Mouse (Mus musculus) erythroblast, adult 5-6 weeks (primary cell): ENCODE data around the gene Tarbp2. TPM values are rescaled to one million over a fixed set of nuclear protein-coding genes. Genes with fewer than 3 reads are reported as not detected.

Experiments
- ATAC-seq: replicated peaks from 2 replicates; pipeline ENCODE4 v1.8.0; 2016; ENCODE audit warnings: moderate number of reproducible peaks, mild to moderate bottlenecking, moderate TSS enrichment, inconsistent platforms; ENCODE audit not compliant: poor library complexity, low FRiP score, severe bottlenecking
- total RNA-seq, 2 experiments: library from RNA; stranded (forward) in 1 of 2; stranded (reverse) in 1 of 2; fragments of 150-400 nt in 1 of 2; fragments of 200-764, 138-1000 nt in 1 of 2; gene quantifications; 2 replicates each; pipeline versions ENCODE4 v1.2.3 to v1.2.4; 2015 to 2017; ENCODE audit warnings: low replicate concordance in 2 of 2

Gene Tarbp2
- total RNA-seq, 2 experiments from 2014 or later, result 3.5 to 13.5 TPM

DNA sequence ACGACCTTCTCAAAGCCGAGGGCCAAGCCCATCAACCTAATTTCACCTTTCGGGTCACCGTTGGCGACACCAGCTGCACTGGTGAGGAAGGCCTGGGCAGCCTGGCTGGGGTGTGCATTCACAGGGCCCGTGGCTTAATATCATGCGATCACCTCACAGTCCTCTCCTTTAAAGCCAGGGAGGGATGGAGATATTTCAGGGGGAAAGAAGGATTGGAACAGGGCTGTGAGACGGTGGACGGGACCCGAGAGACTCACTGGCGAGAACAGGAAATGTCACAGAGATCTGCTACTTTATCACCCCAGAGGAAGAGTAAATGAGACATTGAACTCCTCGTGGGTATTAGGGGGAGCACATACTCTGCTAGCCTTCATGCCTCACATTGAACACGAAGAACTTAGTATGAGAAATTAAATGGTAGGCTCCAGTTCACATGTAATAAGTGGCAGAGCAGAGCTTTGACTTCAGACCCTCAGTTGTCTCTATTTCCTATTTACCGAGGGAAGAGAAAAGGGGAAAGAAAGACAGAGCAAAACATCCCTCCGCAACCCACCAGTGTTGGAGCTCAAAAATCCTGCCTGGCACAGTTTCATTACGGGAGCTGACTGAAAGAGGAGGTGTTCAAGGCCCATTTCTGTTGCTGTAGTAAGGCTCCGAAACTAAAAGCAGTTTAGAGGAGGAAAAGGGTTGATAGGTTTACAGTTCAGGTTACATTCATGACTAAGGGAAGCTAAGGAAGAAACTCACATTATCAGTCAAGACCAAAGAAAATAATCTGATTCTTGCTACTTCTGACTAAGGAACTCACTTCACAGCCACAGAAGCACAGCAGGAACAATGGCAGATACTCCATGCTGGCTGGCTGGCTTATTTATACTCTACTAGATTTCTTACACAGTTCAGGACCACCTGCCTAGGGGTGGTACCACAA lies 1.5 kb downstream of the Tarbp2 start:
- ATAC-seq, result no peak

DNA sequence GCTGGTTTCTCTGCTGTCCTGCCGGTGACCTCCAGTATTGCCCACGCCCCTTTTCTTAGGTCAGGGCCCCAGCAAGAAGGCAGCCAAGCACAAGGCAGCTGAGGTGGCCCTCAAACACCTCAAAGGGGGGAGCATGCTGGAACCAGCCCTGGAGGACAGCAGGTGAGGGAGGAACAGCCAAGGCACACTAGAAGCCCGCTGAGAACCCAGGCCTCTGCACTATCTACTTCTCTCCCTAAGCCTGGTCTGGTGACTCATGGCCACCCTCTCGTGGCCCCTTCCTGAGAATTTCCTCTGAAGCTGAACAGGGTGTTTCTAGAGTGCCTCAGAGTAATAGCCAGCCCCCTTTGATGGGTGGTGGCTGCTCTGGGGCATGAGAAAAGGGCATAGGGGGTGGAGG lies 2.4 kb downstream of the Tarbp2 start:
- no peak for ATAC-seq

DNA sequence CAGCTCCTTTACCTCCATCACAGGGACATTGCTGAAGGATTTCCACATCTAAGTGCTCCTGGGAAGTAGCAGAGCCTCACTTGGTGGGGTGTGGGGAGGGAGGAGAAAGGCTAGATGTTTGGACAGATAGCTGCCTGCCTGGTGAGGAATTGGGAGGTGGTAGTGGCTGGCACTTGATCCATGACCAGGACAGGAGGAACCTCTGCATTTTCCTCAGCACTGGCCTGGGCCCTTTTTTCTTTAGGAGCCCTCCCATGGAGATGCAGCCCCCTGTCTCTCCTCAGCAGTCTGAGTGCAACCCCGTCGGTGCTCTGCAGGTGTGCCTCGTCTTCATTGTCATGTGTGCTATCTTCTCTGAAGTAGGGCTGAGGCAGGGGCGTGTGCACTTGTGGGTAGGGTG lies 3.5 kb downstream of the Tarbp2 start:
- ATAC-seq, result no peak

DNA sequence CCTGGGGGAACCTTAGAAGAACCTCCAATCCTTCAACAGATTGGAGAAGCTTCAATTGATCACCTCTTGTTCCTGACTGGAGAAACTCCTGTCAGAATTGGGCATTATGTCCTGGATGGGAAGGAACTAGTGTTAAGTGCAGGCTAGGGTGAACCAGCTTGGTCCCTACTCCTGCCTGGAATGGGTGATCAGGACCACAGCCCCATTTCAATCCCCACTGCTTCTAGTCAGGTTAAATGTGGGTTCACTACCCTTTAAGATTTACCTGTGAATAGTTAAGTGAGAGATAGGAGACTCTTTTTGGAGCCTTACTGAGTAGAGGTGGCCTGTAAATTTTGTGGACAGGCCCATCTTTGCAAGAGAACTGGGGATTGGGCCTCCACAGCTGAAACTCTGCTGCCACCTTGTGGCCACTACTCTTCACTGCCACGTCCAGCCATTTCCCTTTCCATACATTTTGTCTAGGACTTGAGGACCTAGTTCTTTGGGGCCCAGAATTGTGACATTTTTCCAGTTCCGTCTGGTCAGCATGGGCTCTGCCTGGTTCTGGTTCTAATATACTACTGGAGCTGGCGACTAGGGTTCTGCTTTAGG lies 7.0 kb downstream of the Tarbp2 start, which contains the start of gene Npff:
TSS of gene Npff (minus strand) at position 51 of the 594 bp plus-strand sequence.
- peak; percentile 76 for ATAC-seq

DNA sequence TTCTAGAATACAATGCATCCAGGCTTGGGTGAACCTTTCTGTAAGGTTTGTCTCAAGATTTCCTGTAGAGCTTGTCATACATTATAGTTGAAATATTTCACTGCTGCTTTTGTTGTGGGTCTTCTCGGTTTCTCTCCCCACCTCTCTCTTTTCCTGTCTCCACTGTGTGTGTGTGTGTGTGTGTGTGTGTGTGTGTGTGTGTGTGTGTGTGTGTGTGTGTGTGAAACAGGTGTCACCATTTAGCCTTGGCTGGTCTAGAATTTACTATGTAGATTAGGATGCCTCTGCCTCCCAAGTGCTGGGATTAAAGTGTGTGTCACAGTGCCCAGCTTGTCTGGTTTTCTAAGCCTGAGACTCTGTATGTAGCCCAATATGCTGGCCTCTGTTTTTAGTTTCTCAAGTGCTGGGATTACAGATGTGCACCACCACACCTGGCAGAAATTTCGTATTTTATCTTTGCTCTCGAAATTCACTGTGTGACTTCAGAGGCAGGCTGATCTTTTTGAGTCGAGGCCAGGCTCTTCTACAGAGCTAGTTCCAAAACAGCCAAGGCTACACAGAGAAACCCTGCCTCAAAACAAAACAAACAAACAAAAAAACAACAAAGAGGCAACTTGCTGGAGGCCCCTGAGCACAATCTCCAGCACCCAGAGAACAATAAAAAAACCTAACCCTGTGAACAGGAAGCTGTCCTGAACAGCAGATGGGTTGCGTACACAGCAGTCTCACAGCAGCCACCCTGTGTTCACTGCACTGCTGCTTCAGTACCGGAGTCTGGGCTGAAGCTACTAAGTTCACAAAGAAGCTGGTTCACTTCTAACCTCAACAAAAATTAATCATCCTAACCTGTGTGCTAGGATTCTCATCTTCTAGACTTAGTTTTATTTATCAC lies 8.4 kb downstream of the Tarbp2 start:
- no peak for ATAC-seq

DNA sequence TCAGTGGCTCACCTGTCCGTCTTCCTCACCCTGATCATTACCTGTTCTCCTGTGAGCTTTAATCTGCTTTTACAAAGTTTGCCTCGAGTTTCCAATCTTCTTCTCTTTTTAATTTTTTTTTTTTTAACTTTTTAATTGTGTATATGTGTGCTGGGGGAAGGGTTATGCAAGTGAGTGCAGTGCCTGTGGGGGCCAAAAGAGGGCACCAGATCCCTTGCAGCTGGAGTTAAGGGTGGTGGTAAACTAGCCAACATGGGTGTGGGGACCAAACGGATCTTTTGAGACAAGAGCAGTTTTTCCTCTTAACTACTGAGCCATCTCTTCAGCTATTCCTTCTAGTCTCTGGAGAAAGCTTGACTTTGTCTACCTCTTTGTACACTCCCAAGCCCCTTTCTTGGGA lies 9.9 kb downstream of the Tarbp2 start:
- ATAC-seq, result no peak

DNA sequence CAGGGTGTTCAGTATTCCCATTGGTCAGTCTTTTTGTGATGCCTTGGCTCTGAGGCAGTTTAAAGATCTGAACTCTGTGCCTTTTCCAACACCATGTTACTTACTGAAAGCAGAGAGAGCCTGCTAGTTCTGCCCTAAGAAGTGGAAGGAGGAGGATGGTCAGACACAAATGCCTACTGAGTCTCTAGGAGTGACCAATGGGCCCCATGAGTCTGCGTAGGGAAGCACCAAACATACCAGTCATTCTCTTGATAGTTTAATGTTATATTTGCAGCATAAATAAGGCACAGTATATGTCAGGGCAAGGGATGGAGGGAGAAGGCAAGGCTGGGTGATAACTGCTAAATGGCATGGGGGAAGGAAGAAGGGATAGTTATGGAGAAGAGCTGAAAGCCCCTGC lies 10.4 kb downstream of the Tarbp2 start:
- ATAC-seq, result no peak

DNA sequence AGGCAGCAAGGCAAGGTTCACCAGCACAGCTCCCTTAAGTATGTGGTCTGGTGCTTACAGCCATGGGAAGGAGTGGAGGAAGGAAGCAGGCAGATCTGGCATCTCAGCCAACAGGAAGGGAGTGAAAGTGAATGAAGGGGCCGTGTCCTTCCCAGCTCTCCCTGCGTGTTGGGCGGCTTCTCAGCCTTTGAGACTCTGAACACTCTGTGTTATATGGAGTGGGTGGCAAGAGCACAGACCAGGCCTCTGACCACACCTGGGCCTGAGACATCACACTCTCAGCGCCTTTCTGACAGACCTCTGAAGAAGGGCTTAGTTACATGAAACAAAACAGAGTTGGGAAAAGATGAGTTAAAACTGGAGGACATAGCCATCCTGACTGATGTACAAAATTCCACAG lies 12.6 kb downstream of the Tarbp2 start:
- ATAC-seq, result no peak

DNA sequence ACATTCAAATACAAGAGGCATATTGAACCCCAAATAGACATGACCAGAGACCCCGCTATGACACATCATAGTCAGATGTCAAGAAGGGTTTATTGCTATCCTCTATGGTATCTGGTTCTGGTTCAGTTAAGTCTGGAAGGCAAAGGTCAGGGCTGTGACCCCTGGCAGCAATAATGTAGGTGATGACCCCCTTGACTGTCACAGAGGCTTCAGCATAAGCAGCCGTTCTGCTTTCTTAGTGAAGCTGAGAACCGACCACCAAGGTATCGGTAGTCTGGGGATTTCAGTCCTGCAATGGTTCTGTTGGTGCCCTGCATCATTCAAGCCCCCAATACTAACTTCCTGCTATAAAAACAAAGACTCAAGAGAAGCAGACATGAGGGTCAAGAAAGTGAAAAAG lies 13.6 kb downstream of the Tarbp2 start:
- no peak for ATAC-seq

DNA sequence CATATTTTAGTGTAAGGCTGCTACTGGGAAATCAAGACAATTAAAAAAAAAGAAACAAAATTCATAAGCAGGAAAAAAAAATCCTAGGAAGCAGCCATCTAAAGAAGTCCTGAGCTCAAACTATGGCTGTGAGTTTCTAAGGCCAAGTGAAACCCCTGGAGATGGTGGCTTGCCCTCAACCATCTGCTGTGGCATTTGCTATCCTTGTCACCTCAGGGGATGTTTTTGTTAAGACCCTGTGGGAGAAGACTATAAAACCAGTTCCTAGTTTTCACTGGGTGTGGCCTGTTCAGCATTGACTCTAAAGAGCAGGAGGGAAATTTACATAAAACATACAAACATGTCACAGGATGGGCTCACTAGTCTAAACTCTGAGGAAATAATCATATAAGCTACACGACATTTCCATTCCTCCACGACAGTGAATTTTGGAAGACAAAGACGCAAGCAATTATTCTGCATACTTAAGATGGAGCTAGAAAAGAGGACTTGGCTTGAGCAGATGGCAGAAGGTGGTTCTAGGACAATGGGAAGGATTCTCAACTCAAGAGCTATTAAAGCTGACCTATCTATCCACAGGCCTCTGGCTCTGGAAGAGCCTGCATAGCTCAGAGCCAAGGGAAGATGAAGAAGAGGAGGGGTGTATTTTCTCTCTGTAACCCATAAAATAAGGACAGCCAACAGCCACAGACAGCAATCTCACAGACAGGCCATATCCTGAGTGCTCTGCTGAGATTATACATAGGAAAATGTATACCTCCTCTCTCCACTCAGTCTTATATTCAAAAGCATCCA lies 14.3 kb downstream of the Tarbp2 start:
- ATAC-seq, result no peak

DNA sequence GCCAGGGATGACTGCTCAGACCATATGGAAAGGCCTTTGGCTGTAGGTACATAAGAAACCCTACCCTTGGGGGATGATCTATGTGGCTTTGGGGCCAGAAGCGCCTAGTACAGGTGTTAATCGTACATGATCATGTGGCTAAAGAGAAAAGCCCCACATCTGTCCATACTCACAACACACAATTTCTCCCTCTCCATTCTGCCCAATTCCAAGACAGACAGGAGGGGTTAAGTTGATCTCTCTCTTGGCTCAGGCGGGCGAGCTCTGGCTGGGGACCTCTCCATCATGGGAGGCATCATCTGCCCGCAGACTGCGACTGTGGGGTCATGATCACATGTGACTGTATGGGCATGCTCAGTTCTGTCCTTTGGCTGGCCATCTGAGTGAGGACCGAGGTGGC lies 15.9 kb downstream of the Tarbp2 start:
- no peak for ATAC-seq

DNA sequence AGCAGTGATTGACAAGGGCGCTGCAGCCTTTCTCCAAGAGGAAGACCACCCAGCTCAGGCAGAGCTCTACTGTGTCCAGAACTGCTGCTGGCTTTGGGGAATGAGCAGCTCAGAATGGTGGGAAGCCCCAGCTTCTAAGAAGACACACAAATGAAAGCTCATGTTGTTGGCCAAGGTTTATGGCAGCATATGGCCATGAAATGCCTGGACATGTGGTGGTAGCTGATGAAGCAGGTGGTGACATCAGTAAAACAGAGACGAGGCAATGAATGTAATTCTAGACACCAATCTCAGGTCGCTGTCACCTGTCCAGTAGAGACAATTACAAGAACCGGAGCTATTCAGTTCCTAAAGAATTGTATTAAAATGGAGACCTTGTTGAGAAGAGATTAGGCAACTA lies 26.8 kb downstream of the Tarbp2 start:
- ATAC-seq, result no peak

DNA sequence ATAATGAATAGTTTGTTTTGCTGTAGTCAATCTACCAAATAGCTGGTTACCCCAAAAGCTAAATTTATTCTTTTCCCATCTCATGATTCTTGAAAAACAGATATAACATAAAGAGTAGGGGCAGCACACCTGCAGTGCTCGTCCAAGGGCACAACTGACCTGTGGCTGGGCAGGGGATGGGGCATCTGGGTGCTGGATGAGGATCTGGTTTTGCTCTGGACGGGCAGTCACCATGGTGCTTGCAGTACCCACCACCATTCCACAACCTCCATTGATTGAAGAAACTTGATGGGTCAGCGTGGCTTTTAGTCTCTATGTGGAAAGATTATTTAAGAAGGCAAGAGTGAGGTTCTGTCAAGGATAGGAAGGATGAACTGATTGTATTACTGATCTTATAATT lies 28.3 kb downstream of the Tarbp2 start:
- ATAC-seq, result no peak

DNA sequence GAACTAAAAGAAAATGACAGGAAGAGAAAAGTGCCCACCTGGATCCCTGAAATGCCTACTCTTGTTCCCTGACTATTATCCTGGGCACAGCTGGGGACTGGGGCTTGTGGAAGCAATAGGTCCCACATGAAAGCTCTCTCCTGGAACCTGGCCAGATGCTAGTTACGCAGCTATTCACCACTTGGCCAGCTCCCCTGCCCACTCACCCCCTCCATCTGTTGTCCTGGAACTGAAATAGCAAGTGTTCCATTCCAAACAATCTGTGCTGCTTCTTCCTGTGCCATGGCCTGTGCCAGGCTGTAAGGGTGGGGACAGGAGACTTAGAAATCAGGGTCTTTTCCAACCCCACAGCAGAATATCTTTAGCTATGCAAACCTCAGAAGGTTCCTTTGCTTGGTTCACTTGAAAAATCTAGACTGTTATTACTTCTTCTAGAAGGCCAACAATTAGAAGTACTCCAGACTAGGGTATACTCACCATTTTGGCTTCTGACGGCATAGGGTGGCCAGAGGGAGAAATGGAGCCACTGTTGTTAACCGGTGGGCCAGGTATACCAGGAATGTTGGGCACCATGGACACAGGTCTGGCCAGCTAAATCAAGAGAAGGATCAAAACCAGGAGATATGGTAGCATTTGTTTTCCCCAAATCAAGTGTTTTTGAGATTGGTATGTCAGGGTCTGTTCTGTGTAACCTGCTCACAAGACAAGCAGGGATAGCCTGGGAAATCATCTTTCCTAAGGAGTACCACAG lies 28.9 kb downstream of the Tarbp2 start:
- ATAC-seq, result no peak

DNA sequence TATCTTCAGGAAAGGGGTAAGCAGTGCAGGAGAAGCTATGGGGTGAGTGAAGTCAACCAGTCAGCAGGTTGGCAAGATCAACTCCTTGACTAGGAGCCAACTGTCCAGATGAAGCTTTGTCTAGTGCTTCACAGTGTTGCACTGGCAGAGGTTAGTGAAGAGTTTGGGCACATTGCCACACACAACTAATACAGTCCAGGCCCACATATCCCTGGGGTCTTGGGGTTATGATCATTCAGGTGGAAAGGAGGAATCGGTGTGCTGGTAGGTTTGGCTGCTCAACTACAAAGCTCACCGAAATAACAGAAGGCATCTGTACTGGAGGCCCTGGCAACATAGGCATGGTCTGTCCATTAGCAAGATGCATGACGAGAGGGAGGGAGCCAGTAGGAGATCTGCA lies 29.5 kb downstream of the Tarbp2 start:
- ATAC-seq, result no peak

DNA sequence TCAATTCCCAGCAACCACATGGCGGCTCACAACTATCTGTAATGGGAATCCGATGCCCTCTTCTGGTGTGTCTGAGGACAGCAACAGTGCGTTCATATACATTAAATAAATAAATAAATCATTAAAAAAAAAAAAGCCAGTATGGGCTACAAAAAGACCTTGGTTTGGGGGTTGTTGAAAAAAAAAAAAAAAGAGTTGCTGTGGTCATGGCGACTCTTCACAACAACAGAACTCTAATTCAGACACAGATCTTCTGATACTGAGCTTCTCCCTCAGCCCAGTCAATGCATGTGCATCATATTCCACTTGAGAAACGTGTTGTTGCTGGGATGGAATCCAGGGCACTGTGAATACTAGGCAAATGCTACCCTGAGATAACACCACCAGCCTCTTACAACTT lies 34.6 kb downstream of the Tarbp2 start:
- ATAC-seq, result no peak

DNA sequence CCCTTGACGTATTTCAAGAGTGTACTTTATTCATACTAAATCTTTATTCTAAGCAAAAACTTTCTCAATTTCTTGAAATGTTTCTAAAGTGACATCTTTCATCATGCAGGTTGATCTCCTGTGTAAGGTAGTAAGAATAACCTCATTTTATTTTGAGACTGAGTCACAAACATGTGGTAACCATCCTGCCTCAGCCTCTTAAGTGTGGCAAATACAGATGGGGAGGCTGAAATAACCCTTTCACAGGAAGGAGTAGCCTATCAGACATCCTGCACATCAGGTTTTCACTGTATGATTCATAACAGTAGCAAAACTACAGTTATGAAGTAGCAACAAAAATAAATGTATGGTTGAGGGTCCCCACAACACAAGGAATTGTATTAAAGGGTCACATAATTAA lies 37.6 kb downstream of the Tarbp2 start:
- no peak for ATAC-seq

DNA sequence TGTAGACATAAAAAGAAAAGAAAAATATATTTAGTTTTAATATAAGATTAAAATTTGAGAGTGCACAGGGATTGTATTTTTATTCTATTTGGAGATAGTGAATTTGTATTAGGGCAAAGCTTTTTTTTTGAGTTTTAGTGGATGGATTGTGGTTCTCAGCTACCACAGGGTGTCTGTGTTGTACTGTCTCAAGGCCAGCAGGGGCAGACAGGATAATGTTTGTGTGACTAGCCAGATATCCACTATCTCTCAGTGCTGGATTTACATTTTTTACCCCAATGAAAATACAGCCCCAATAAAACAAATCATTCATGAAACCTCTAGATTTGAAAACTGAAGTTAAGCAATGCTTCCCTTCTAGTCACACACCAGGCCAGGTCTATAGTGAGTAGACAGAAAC lies 39.6 kb downstream of the Tarbp2 start:
- no peak for ATAC-seq

DNA sequence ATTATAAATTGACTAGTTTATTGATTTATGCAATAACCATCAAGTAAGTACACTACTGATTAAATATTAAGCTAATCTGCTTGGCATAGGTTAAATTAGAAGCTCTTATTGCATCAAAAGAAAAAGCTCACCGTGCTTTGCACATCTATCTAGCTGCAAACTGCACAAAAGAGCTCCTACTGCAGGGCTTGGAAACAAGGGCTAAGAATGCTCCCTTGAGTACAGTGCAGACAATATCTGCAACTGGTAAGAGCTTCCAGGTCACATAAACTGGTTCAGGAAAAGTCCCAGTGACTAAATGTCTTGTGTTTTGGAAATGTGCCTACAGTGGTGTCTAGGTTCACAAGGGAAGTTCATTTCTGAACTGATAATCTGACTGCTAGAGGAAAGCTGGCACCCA lies 44.5 kb downstream of the Tarbp2 start:
- no peak for ATAC-seq
